Mouse (Mus musculus): ENCODE data around the gene Bcl2l15. TPM values are rescaled to one million over a fixed set of nuclear protein-coding genes. Genes with fewer than 3 reads are reported as not detected.

Bcl2l15 gene
- total RNA-seq, 2 experiments from 2014 or later = 0.32 TPM; not detected in 1

GRCm38 (mm10) chr3:103862721-103863220, 30.4 kb downstream of the Bcl2l15 start:
- no peak for DNase-seq
- intact Hi-C loops (cut with DNase I) = no loop called here

GRCm38 (mm10) chr3:103864200-103864599, 31.8 kb downstream of the Bcl2l15 start:
- intact Hi-C loops (cut with DNase I) = no loop called here
- no peak for DNase-seq

GRCm38 (mm10) chr3:103867424-103867971, 35.1 kb downstream of the Bcl2l15 start:
- intact Hi-C loops (cut with DNase I) = no loop called here
- no peak for DNase-seq

GRCm38 (mm10) chr3:103868008-103868407, 35.6 kb downstream of the Bcl2l15 start:
- DNase-seq = no peak
- intact Hi-C loops (cut with DNase I) = no loop called here

- intact Hi-C loops (cut with DNase I) = no loop called here
- DNase-seq = no peak
Measured at GRCm38 (mm10) chr3:103872663-103873098, 40.3 kb downstream of the Bcl2l15 start.

- intact Hi-C loops (cut with DNase I) = no loop called here
- no peak for DNase-seq
Measured at GRCm38 (mm10) chr3:103874329-103874728, 41.9 kb downstream of the Bcl2l15 start.

- intact Hi-C loops (cut with DNase I) = loop anchor here (5.0 kb wide), 2 partner anchors 54 to 494 kb away; partner anchors contain the start of gene Bcl2l15
- no peak for DNase-seq
Measured at GRCm38 (mm10) chr3:103885946-103886345, 53.5 kb downstream of the Bcl2l15 start.

- intact Hi-C loops (cut with DNase I) = loop anchor here (1.0 to 5.0 kb wide), 3 partner anchors 55 to 495 kb away; partner anchors contain the start of gene Bcl2l15
- DNase-seq = peak; percentile 63 to 76
Measured at GRCm38 (mm10) chr3:103887581-103887980, 55.2 kb downstream of the Bcl2l15 start.

- intact Hi-C loops (cut with DNase I) = no loop called here
- no peak for DNase-seq
Measured at GRCm38 (mm10) chr3:103893374-103893773, 61.0 kb downstream of the Bcl2l15 start.

Other genes with a start within 250 kb of the Bcl2l15 start
- 1 to 10 TPM in 1 of 2 experiments, not detected in 1; 1.5 TPM for gene Atg4a-ps, start 186.5 kb upstream of the Bcl2l15 start, total RNA-seq (2021)
- gene Olfml3, start 94.6 kb upstream of the Bcl2l15 start, total RNA-seq (2021) = 1 to 10 TPM; 7.6 to 7.9 TPM
- not detected for gene Gm10964, start 93.2 kb upstream of the Bcl2l15 start, total RNA-seq (2021)
- gene Hipk1, start 41.0 kb upstream of the Bcl2l15 start, total RNA-seq (2021) = 100 to 1,000 TPM; 102 to 117 TPM
- 10 to 100 TPM; 12.4 to 13.5 TPM for gene Dclre1b, start 23.2 kb upstream of the Bcl2l15 start, total RNA-seq (2021)
- 10 to 100 TPM; 11.5 to 14.0 TPM for gene Ap4b1, start 23.1 kb upstream of the Bcl2l15 start, total RNA-seq (2021)
- gene Gm43064, start 23.0 kb upstream of the Bcl2l15 start, total RNA-seq (2021) = not detected
- under 1 TPM; 0.47 to 0.72 TPM for gene Ptpn22, start 27.2 kb downstream of the Bcl2l15 start, total RNA-seq (2021)
- 10 to 100 TPM; 10.2 to 10.3 TPM for gene Rsbn1, start 81.5 kb downstream of the Bcl2l15 start, total RNA-seq (2021)
- gene Phtf1, start 135.5 kb downstream of the Bcl2l15 start, total RNA-seq (2021) = 10 to 100 TPM; 11.2 to 12.4 TPM